Mouse (Mus musculus) stomach, postnatal 0 days (tissue): Measurements from ENCODE around the gene Foxl2.

Source experiments
- CTCF ChIP-seq: IDR thresholded peaks from 2 replicates; pipeline ENCODE4 v1.5.1; 2016; ENCODE audit warnings: antibody characterized with exemption, low read depth, mild to moderate bottlenecking, moderate library complexity
- EP300 ChIP-seq: optimal IDR thresholded peaks from 2 replicates; pipeline ENCODE3; 2016; ENCODE audit warnings: antibody characterized with exemption

DNA sequence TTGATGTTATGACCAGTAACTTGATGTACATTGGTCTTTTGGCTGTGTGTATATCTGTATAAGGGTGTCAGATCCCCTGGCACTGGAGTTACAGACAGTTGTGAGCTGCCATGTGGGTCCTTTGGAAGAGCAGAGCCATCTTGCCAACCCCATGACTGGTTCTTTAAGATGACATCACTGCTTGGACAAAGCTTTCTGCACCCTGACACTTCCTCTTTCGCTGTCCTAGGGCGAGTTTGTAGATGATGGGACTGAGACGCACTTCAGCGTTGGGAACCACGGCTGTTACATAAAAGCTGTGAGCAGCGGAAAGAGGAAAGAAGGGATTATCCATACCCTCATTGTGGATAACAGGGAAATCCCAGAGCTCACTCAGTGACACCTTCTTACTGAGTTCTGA lies 46.2 kb downstream of the Foxl2 start:
- TF ChIP-seq CTCF, result no peak
- TF ChIP-seq EP300, result no peak
